Mouse (Mus musculus): ENCODE measurements around the gene Gm49322. TPM values are rescaled to one million over a fixed set of nuclear protein-coding genes. Genes with fewer than 3 reads are reported as not detected.

Gm49322 gene
- polyA plus RNA-seq, 1 experiment, result 2.4 TPM

DNA sequence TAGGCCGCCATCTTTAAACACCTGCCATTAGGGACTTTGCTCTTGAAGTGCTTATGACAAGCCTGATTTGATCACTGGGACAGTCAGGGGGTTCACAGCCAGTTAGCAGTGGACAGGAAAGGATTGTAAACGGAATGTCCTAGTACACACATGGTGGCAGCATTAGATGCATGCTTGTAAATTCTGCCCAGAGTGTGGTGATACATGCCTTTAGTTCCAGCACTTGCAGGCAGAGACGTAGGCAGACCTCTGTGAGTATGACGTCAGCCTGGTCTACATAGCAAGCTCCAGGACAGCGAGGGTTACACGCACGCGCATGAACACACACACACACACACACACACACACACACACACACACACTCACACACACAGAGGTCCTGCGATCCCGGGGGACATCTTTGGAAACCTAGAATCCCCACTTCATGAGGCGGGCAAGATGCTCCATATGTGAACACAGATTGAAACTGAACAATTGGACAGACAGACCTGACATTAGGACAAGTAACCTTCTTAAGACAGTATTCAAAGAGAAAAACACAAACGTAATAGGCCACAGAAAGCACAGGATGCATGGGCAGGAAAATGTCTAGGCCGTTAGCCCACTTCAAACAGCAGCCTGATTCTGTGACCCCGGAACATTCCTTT lies 52.5 kb downstream of the Gm49322 start:
- TF ChIP-seq POLR2A (IDR thresholded peaks at IDR 0.05; ENCODE audit: borderline replicate concordance, control insufficient read depth, low read depth, low read length), result no peak
- no peak for TF ChIP-seq CTCF (IDR thresholded peaks at IDR 0.05; ENCODE audit: control insufficient read depth, insufficient read depth, low read length)
- 43% methylated on average over 14 of the region's 14 CpGs for WGBS
- H3K4me3 ChIP-seq (replicated peaks; ENCODE audit: control insufficient read depth, low read depth, low read length), result no peak overlapping the region
- H3K27ac ChIP-seq (ENCODE audit: control insufficient read depth, insufficient read depth, low read depth, low read length, poor library complexity), result peak overlapping the region; percentile 7; the same call in 1 of the 2 replicates
- H3K4me1 ChIP-seq (ENCODE audit: control insufficient read depth, insufficient read depth, low read length), result peaks cover 8% of the 10 kb centered on the region

DNA sequence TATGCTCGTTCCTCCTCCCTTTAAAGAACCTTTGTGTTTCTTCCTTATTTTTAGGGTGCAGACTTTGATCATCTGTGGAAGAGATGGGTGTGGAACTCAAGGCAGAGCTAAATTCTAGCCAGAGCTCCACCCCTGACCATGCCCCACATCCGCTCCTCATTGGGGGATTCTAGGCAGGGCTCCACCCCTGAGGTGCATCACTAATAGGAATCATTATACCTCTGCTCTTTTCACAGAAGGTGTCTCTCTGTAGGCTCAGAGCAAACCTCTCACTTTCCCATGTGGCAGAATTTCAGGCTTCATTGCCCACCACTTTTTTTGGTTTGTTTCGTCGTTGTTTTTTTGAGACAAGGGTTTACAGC lies 53.0 kb downstream of the Gm49322 start:
- peaks cover 9% of the 10 kb centered on the region for H3K4me1 ChIP-seq (ENCODE audit: control insufficient read depth, insufficient read depth, low read length)
- no peak overlapping the region for H3K4me3 ChIP-seq (replicated peaks; ENCODE audit: control insufficient read depth, low read depth, low read length)
- H3K27ac ChIP-seq (ENCODE audit: control insufficient read depth, insufficient read depth, low read depth, low read length, poor library complexity), result peak overlapping the region; percentile 62
- WGBS, result 10% methylated on average over 4 of the region's 4 CpGs
- TF ChIP-seq CTCF (IDR thresholded peaks at IDR 0.05; ENCODE audit: control insufficient read depth, insufficient read depth, low read length) (no peak), POLR2A (IDR thresholded peaks at IDR 0.05; ENCODE audit: borderline replicate concordance, control insufficient read depth, low read depth, low read length) (no peak)

GRCm38 (mm10) chr10:80659213-80659612 lies 53.4 kb downstream of the Gm49322 start:
- Histone ChIP-seq H3K4me3 (replicated peaks; ENCODE audit: control insufficient read depth, low read depth, low read length) (no peak overlapping the region), H3K27ac (ENCODE audit: control insufficient read depth, insufficient read depth, low read depth, low read length, poor library complexity) (peak overlapping the region; percentile 62), H3K4me1 (ENCODE audit: control insufficient read depth, insufficient read depth, low read length) (peaks cover 10% of the 10 kb centered on the region)
- TF ChIP-seq CTCF (IDR thresholded peaks at IDR 0.05; ENCODE audit: control insufficient read depth, insufficient read depth, low read length) (peak; percentile 73), POLR2A (IDR thresholded peaks at IDR 0.05; ENCODE audit: borderline replicate concordance, control insufficient read depth, low read depth, low read length) (no peak)
- 11% methylated on average over 10 of the region's 10 CpGs for WGBS

GRCm38 (mm10) chr10:80661149-80661548 lies 55.3 kb downstream of the Gm49322 start:
- H3K27ac ChIP-seq (ENCODE audit: control insufficient read depth, insufficient read depth, low read depth, low read length, poor library complexity), result no peak overlapping the region
- peaks cover 12% of the 10 kb centered on the region for H3K4me1 ChIP-seq (ENCODE audit: control insufficient read depth, insufficient read depth, low read length)
- WGBS, result 35% methylated on average over 5 of the region's 5 CpGs
- peak; percentile 84 for TF ChIP-seq CTCF (IDR thresholded peaks at IDR 0.05; ENCODE audit: control insufficient read depth, insufficient read depth, low read length)
- no peak for TF ChIP-seq POLR2A (IDR thresholded peaks at IDR 0.05; ENCODE audit: borderline replicate concordance, control insufficient read depth, low read depth, low read length)
- H3K4me3 ChIP-seq (replicated peaks; ENCODE audit: control insufficient read depth, low read depth, low read length), result no peak overlapping the region

- H3K27ac ChIP-seq (ENCODE audit: control insufficient read depth, insufficient read depth, low read depth, low read length, poor library complexity), result peak overlapping the region; percentile 68
- H3K4me1 ChIP-seq (ENCODE audit: control insufficient read depth, insufficient read depth, low read length), result peaks cover 6% of the 10 kb centered on the region
- WGBS, result 20% methylated on average over 5 of the region's 5 CpGs
- H3K4me3 ChIP-seq (replicated peaks; ENCODE audit: control insufficient read depth, low read depth, low read length), result no peak overlapping the region
- TF ChIP-seq POLR2A (IDR thresholded peaks at IDR 0.05; ENCODE audit: borderline replicate concordance, control insufficient read depth, low read depth, low read length), result no peak
- no peak for TF ChIP-seq CTCF (IDR thresholded peaks at IDR 0.05; ENCODE audit: control insufficient read depth, insufficient read depth, low read length)
Measured at GRCm38 (mm10) chr10:80663485-80664196, 57.8 kb downstream of the Gm49322 start.

DNA sequence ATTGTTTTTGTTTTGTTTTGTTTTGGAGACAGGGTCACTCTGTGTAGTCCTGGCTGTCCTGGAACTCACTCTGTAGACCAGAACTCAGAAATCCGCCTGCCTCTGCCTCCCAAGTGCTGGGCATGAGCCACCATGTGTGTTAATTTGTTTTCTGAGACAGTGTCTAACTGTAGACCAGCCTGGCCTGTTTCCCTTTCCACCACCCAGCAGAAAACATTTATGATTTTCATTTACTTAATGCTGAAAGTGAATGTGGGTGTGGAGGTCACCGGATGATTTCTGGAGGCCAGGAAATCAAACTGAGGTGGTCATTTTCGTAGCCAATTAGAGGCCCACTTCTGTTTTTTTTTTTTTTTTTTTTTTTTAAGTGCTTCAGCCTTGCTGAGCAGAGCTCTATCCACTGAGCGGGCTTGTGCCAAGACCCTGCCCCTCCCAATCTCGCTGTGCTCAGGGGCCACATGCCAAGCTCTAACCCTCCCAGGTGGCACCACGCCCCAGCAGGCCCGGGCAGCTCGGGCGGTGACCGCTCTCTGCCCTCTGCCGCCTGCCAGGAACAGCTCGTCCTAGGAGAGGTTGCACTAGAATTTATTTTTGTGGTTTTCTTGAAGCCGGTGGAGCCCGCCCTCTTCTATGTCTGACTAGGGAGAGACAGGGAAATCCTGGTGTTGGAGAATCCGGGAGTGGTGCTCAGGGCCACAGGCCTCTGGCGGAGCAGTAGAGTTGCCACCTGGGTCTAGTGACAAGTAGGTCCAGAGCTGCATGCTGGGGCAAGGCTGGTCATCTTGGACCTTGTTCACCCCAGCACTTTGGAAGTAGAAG lies 58.6 kb downstream of the Gm49322 start:
- Histone ChIP-seq H3K4me3 (replicated peaks; ENCODE audit: control insufficient read depth, low read depth, low read length) (no peak overlapping the region), H3K4me1 (ENCODE audit: control insufficient read depth, insufficient read depth, low read length) (peaks cover 6% of the 10 kb centered on the region), H3K27ac (ENCODE audit: control insufficient read depth, insufficient read depth, low read depth, low read length, poor library complexity) (peak overlapping the region; percentile 83)
- TF ChIP-seq CTCF (IDR thresholded peaks at IDR 0.05; ENCODE audit: control insufficient read depth, insufficient read depth, low read length) (no peak), POLR2A (IDR thresholded peaks at IDR 0.05; ENCODE audit: borderline replicate concordance, control insufficient read depth, low read depth, low read length) (no peak)
- 5% methylated on average over 16 of the region's 16 CpGs for WGBS

GRCm38 (mm10) chr10:80665016-80665380 lies 59.2 kb downstream of the Gm49322 start:
- no peak overlapping the region for H3K4me3 ChIP-seq (replicated peaks; ENCODE audit: control insufficient read depth, low read depth, low read length)
- H3K27ac ChIP-seq (ENCODE audit: control insufficient read depth, insufficient read depth, low read depth, low read length, poor library complexity), result peak overlapping the region; percentile 83
- TF ChIP-seq CTCF (IDR thresholded peaks at IDR 0.05; ENCODE audit: control insufficient read depth, insufficient read depth, low read length) (no peak), POLR2A (IDR thresholded peaks at IDR 0.05; ENCODE audit: borderline replicate concordance, control insufficient read depth, low read depth, low read length) (no peak)
- 15% methylated on average over 10 of the region's 10 CpGs for WGBS
- peaks cover 6% of the 10 kb centered on the region for H3K4me1 ChIP-seq (ENCODE audit: control insufficient read depth, insufficient read depth, low read length)

Other genes starting within 250 kb of the Gm49322 start
- 2.2 TPM in 1 of 2 replicates, not detected in the other for gene Plk5, start 249.6 kb upstream of the Gm49322 start, polyA plus RNA-seq (2011; ENCODE audit: insufficient read depth, insufficient read length, low replicate concordance, missing spikeins)
- gene Mex3d, start 218.4 kb upstream of the Gm49322 start, polyA plus RNA-seq (2011; ENCODE audit: insufficient read depth, insufficient read length, low replicate concordance, missing spikeins), result 1.4 and 1.7 TPM in 2 replicates
- gene Mbd3, start 206.5 kb upstream of the Gm49322 start, polyA plus RNA-seq (2011; ENCODE audit: insufficient read depth, insufficient read length, low replicate concordance, missing spikeins), result 53.0 and 82.0 TPM in 2 replicates
- gene Uqcr11, start 199.2 kb upstream of the Gm49322 start, polyA plus RNA-seq (2011; ENCODE audit: insufficient read depth, insufficient read length, low replicate concordance, missing spikeins), result 190 and 222 TPM in 2 replicates
- gene Tcf3, start 172.4 kb upstream of the Gm49322 start, polyA plus RNA-seq (2011; ENCODE audit: insufficient read depth, insufficient read length, low replicate concordance, missing spikeins), result 70.7 and 138 TPM in 2 replicates
- not detected in 2 replicates for gene Onecut3, start 111.2 kb upstream of the Gm49322 start, polyA plus RNA-seq (2011; ENCODE audit: insufficient read depth, insufficient read length, low replicate concordance, missing spikeins)
- gene Atp8b3, start 66.9 kb upstream of the Gm49322 start, polyA plus RNA-seq (2011; ENCODE audit: insufficient read depth, insufficient read length, low replicate concordance, missing spikeins), result not detected in 2 replicates
- gene Rexo1, start 44.5 kb upstream of the Gm49322 start, polyA plus RNA-seq (2011; ENCODE audit: insufficient read depth, insufficient read length, low replicate concordance, missing spikeins), result 46.3 and 55.3 TPM in 2 replicates
- gene Klf16, start 28.7 kb upstream of the Gm49322 start, polyA plus RNA-seq (2011; ENCODE audit: insufficient read depth, insufficient read length, low replicate concordance, missing spikeins), result 13.4 and 18.6 TPM in 2 replicates
- 44.4 and 53.1 TPM in 2 replicates for gene Abhd17a, start 15.7 kb upstream of the Gm49322 start, polyA plus RNA-seq (2011; ENCODE audit: insufficient read depth, insufficient read length, low replicate concordance, missing spikeins)
- 12.9 and 17.2 TPM in 2 replicates for gene Scamp4, start 3.1 kb upstream of the Gm49322 start, polyA plus RNA-seq (2011; ENCODE audit: insufficient read depth, insufficient read length, low replicate concordance, missing spikeins)
- 2.2 and 3.2 TPM in 2 replicates for gene Adat3, start 3.1 kb upstream of the Gm49322 start, polyA plus RNA-seq (2011; ENCODE audit: insufficient read depth, insufficient read length, low replicate concordance, missing spikeins)
- gene Csnk1g2, start 16.8 kb downstream of the Gm49322 start, polyA plus RNA-seq (2011; ENCODE audit: insufficient read depth, insufficient read length, low replicate concordance, missing spikeins), result 49.9 and 75.2 TPM in 2 replicates
- 7.0 and 22.1 TPM in 2 replicates for gene Btbd2, start 51.0 kb downstream of the Gm49322 start, polyA plus RNA-seq (2011; ENCODE audit: insufficient read depth, insufficient read length, low replicate concordance, missing spikeins)
- gene Mknk2, start 72.1 kb downstream of the Gm49322 start, polyA plus RNA-seq (2011; ENCODE audit: insufficient read depth, insufficient read length, low replicate concordance, missing spikeins), result 70.5 and 89.6 TPM in 2 replicates
- gene Mob3a, start 96.0 kb downstream of the Gm49322 start, polyA plus RNA-seq (2011; ENCODE audit: insufficient read depth, insufficient read length, low replicate concordance, missing spikeins), result 16.3 and 45.8 TPM in 2 replicates
- 22.9 and 33.3 TPM in 2 replicates for gene Izumo4, start 96.2 kb downstream of the Gm49322 start, polyA plus RNA-seq (2011; ENCODE audit: insufficient read depth, insufficient read length, low replicate concordance, missing spikeins)
- gene Ap3d1, start 136.2 kb downstream of the Gm49322 start, polyA plus RNA-seq (2011; ENCODE audit: insufficient read depth, insufficient read length, low replicate concordance, missing spikeins), result 35.9 and 68.0 TPM in 2 replicates
- gene Dot1l, start 149.2 kb downstream of the Gm49322 start, polyA plus RNA-seq (2011; ENCODE audit: insufficient read depth, insufficient read length, low replicate concordance, missing spikeins), result 30.8 and 55.1 TPM in 2 replicates
- gene Sf3a2, start 192.2 kb downstream of the Gm49322 start, polyA plus RNA-seq (2011; ENCODE audit: insufficient read depth, insufficient read length, low replicate concordance, missing spikeins), result 26.5 and 34.5 TPM in 2 replicates
- 123 and 186 TPM in 2 replicates for gene Plekhj1, start 192.6 kb downstream of the Gm49322 start, polyA plus RNA-seq (2011; ENCODE audit: insufficient read depth, insufficient read length, low replicate concordance, missing spikeins)
- 3.0 TPM in 1 of 2 replicates, not detected in the other for gene Amh, start 199.2 kb downstream of the Gm49322 start, polyA plus RNA-seq (2011; ENCODE audit: insufficient read depth, insufficient read length, low replicate concordance, missing spikeins)
- gene Jsrp1, start 207.5 kb downstream of the Gm49322 start, polyA plus RNA-seq (2011; ENCODE audit: insufficient read depth, insufficient read length, low replicate concordance, missing spikeins), result 1.4 TPM in 1 of 2 replicates, not detected in the other
- 672 and 986 TPM in 2 replicates for gene Oaz1, start 220.6 kb downstream of the Gm49322 start, polyA plus RNA-seq (2011; ENCODE audit: insufficient read depth, insufficient read length, low replicate concordance, missing spikeins)
- not detected in 2 replicates for gene Lingo3, start 238.0 kb downstream of the Gm49322 start, polyA plus RNA-seq (2011; ENCODE audit: insufficient read depth, insufficient read length, low replicate concordance, missing spikeins)
- 114 and 136 TPM in 2 replicates for gene Lsm7, start 249.2 kb downstream of the Gm49322 start, polyA plus RNA-seq (2011; ENCODE audit: insufficient read depth, insufficient read length, low replicate concordance, missing spikeins)
- gene Sppl2b, start 249.3 kb downstream of the Gm49322 start, polyA plus RNA-seq (2011; ENCODE audit: insufficient read depth, insufficient read length, low replicate concordance, missing spikeins), result 68.6 and 109 TPM in 2 replicates

All from bone marrow, adult 2 months (tissue).